Mouse (Mus musculus) c-Kit-positive CD71-negative TER-119-negative erythroid progenitor cells, embryonic 14.5 days (primary cell): Measurements from ENCODE around the gene Apol6.

Experiments used
- DNase-seq: peaks from one replicate; pipeline ENCODE4 v3.0.0-alpha.2; 2013; ENCODE audit warnings: low read depth

Gene Apol6

DNA sequence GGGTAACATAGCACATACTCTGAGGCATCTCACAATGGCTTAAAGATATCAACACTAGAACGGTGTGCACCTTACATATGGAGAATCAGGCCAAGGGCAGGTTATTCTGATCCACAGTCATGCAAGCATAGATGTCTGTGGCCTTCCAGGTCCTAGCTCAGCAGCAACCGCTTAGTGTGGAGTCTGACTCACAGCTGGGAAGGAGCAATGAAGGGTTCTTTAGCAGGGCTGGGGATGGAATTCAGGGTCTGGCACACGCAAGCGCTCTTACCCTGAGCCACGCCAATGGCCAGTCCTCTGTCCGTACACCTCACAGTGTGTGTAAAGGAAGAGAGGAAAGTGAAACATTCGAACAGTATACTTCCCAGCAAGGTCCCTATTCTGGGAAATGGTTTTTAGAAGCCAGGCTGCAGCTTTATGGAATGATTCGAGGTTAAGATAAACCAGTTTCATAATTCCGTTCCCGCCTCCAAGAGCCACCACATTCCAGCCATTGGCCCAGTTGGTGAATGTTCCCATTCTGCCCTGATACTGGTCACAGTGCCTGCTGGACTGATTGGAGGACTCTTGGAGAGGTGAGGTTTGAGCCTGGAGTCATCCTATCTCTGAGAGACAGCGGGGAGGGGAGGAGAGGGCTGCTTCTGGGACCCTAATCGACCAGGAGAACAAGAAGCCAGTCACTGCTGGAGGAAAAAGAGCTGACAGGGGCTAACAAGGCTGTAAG is at the start of gene Apol6:
TSS of gene Apol6 (plus strand) at position 133 of the 724 bp plus-strand sequence.
- no peak for DNase-seq

DNA sequence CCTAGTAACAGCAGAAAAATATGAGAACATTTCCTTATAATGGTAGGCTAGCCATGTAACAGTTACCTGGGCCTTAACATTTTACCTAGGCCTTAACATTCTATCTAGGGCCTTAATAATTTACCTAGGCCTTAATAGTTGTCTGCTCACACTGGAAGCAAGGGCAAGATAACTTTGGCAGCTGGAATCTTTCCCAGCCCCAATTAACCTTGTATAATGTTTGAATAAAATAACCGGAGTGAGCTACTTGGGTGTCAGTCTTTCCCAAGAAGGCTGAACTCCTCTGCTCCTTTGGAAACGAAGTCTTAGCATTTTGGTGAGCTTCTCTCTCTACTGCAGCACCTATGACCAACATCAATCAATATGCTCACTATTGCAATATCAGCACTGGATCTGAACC is 46.5 kb upstream of the Apol6 start:
- DNase-seq, result no peak

DNA sequence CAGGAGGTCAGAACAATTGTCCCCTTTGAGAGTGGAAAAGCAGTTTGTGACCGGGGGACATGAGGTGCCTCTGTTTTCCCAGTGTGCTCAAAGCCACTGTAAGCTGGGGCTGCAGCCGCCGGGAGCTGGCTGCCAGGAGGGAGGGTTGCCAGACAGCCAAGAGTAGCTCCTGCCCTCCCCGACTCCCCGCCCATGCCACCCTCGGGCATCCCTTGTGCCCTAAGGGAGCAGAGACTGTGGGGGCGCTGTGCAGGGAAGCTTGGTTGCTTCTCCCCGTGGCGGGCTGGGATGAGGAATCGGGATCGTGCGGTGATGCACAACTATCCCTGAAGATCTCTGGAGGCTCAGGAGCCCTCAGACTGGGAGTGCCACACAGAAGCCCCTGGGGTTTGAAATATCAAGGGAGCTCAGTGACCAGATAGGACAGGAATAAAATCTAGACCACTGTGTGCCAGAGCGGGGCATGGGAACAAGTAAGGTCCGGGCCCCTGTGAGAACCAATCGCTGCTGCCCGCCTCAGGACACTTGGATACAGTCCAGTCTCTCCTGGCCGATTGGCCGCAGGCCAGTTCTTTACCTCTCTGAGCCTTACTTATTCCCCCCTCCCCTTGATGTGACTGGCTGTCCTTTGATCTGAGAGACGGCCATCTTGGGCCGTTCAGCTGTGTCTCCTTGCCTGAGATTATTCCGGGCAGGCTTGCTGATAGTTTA is 45.5 kb upstream of the Apol6 start:
- DNase-seq, result no peak

DNA sequence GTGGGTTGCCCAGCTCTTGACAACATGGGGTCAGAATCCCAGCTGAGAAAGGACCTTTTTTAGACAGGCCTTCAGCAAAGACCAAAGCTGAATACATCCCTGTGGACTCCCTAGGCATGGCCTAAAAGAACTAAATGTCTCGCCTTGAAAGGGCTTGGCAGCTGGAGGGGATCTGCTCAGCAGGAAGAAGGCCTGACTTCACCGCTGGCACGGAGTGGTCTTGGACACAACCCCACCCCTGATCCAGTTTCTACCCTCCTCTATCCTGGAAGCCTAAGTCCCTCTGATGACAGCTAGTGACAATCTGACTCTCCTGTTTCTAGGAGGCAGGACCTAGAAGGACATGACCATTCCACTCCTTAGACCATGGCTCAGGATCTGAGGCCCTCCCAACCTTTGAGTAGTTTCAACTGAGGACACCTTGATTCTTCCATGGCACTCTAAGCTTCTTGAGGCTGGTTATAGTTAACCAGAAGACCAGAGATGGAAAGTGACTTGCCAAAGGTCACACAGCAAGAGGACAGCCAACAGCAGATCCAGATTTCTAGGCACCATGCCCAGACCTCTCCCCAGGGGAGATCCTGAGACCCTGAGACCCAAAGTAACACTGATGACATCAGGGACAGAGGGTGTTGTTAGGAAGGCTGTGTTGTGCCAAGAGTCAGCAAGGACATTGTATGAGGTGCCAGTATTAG is 41.2 kb upstream of the Apol6 start:
- no peak for DNase-seq

DNA sequence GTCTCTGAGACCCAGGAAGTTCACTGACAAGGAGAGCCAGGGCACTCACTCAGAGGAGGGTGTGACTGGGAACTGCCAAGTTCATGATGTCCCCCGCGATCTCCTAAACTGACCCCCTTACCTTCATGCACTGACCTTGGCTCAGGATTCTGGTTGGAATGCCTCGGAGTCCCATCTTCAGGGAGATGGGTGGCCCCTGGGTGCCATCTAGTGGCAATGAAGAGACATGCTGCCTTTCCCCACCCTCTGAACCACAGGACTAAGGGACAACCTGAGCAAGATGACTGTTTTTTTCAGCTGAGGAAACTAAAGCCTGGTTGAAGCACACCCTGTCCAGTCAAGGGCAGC is 40.7 kb upstream of the Apol6 start:
- DNase-seq, result no peak

GRCm38 (mm10) chr15:77008851-77009250 is 35.7 kb upstream of the Apol6 start:
- no peak for DNase-seq

- DNase-seq, result no peak
Measured at GRCm38 (mm10) chr15:77013753-77014241, 30.7 kb upstream of the Apol6 start.

- no peak for DNase-seq
Measured at GRCm38 (mm10) chr15:77014431-77014830, 30.1 kb upstream of the Apol6 start.

DNA sequence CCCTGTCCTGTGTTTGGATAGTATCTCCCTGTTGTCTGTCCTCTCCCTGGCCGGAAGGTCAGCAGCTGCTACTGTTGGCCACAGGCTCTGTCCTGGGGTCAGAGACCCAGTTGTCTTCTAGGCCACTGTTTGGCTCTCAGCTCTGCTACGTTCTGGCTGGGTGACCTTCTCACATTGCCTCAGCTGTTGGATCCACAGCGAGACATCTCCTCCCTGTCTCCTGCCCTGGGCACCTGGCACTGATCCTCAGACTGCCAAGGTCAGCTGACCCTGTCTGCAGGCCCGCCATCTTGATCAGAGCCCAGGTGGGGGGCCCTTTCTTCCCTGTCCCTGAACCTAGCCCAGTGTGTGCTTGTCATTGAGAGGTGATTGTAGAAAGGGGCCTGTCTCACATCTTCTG is 29.5 kb upstream of the Apol6 start:
- DNase-seq, result no peak

GRCm38 (mm10) chr15:77016509-77016908 is 28.0 kb upstream of the Apol6 start:
- DNase-seq, result no peak

DNA sequence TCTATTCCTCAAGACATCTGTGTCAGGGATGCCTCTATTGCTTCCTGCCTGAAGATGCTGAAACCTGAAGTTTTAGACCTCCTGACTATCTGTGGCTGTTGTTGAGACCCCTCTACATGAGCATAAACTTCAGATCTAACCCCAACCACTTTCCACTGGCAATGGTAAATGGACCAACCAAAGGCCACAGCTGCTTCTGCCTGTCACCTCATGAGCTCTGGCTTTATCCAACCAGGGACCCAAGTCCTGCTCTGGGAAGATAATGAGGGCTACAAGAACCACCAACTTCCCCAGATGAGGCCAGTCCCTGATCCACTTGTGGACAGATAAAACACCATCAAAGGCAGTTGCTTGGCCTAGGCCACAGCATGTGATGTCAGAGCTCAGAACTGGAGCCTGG is 26.6 kb upstream of the Apol6 start:
- DNase-seq, result no peak

DNA sequence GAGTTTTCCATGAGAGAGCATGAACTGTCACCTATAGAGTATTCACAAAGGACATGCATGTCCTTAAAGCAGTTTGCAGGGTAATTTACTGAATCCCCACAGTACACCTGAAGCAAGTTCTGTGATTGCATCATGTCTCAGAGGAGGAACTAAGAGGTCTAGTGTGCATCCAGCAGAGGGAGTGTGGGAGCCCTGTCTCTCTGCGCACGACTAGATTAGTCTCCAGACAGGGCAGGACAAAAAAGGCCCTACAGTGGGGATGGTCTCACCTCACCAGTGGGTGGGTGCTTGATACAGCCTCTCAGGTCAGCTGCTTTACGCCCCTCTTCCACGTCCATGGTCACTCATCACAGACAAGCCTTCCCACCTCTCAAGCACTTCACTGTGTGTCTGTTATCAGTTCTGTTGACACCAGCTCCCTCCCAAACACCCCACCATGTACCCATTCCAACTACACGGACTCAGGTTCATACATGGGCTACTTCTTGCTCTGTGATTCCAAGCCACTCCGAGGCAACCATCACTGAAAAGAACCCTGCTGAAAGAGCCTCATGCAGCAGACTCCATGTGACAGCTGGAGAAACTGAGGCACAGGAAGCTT is 25.7 kb upstream of the Apol6 start:
- DNase-seq, result no peak

DNA sequence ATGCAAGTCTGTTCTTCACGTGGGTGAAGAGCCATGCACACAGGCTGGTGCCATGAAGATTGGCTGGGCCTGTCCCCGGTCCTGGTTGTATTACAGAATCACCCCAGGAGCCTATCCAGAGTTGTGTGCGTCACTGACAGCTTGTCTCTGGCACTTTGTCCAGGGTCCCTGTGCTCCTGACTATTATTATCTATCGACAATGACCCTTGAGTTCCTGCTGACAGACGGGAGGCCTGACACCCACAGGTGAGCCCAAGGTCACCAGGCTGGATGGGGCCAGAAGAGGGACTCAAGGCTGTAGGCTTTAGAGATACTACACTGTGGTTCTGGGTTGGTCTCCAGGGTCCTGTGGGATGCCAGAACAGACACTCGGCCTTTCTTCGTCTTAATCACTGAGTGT is 25.0 kb upstream of the Apol6 start:
- DNase-seq, result no peak

GRCm38 (mm10) chr15:77020136-77020535 is 24.4 kb upstream of the Apol6 start:
- DNase-seq, result no peak

DNA sequence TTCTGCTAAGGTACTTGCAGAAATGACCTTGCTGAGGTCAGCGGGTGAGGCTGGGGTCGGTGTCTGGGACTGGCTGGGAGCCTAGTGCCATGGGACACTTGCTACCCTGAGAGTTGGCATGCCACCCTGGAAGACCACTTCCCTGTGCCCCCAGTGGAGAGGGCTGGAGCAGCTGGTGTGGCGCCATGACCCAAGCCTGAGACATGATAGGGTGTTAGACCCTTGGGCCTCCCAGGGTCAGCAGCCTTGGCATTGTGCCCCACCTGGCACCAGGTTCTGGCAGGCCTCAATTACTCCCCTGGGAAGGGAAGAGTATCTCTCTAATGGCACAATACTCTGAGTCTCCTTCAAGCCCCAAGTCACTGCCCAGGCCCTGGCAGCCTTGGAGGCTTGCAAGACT is 23.5 kb upstream of the Apol6 start:
- no peak for DNase-seq

DNA sequence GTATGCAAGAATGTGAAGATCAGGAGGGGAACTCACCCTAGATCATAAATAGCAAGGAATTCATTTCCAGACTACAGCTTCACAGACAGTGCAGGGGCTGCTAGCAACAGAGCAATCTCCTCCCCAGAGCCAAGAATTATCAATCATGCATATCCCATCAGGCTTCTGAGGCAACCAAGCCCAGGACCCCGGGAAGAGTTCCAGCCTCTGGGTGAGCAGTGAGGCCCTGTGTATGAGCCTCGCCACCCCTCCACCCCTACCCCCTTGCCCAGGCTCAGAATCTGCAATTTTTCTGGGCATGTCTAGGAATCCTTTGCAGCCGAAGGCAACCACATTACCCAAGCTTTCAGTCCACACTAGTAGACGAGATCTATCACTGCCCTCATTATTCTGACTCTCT is 22.7 kb upstream of the Apol6 start:
- no peak for DNase-seq

DNA sequence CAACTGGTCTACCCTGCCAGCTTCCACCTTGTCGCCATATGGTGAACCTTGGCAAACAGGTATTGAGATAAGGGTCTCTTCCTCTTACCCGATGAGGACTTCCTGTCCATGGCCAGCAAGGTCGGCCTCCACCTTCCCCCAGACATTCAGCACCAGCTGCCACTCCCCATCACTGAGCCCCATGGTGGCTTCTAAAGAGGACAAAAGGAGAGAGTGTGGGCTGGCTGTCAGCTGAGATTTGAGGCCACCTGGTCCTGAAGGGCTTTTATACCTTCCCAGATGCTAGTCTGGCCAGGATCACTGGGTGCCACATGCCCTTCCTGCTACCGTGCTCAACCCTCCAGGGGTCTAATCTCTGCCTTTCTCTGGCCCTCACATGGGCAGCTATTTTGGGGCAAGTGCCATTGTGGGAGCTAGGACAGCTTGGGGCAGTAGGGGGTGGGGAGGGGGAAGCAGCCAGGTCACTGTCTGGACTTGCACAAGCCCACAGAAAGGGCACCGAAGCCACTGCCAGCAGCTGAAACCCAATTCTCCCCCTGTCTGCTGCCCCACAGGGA is 22.1 kb upstream of the Apol6 start:
- DNase-seq, result no peak

DNA sequence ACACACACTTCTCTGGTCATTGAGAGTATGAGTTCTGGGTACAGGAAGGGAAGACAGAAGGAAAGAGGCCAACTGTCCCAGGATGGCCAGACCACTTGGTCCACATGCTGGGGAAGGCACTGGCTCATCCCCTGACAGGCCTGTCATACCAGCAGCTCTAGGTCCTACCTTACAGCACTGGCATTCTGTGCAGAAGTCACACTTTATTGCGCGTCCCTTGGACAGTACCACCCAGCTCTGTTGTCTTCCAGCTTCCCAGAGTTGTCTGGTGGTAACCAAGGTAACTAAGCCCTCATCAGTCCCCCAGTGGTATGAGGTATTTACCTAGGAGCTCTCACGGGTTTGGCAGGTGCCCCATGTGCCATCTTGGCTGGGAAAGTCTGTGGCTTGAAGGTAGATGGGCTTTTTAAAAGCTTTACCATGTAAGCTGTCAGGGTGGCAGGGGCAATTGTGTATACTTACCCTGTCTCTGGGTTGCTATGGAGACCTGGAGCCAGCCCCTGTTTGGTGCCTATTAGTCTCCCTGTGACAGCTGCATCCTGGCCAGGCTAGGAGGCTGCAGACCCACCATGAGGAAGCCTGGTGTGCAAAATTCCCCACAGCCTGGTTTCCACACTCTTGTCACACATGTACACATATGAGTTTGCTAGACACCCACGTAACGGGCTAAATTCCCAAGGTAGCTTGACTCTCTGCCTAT is 18.5 kb upstream of the Apol6 start:
- DNase-seq, result no peak

- no peak for DNase-seq
Measured at GRCm38 (mm10) chr15:77027117-77027516, 17.4 kb upstream of the Apol6 start.

DNA sequence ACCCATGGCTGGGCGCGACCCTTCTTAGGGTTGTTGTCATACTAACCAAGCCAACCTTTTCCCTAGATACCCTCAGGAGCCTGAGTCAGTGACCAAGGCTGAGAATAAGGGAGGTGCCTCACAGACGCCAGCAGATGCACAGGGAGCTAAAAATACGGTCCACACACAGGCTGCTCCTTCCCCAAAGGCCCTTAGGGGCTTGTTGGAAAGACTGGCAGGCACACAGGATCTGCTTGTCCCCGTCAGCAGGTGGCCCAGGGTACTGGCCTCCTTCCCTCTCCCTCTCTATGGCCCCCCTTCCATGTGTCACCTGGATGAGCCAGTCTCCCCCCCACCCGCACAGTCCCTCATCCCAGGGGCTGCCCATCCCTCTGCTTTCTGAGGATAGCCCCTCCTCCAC is 16.9 kb upstream of the Apol6 start:
- no peak for DNase-seq

- DNase-seq, result peak; percentile 25
Measured at GRCm38 (mm10) chr15:77029331-77029991, 15.1 kb upstream of the Apol6 start.
